Mouse (Mus musculus) layer of hippocampus, postnatal 14 days (tissue): ENCODE data around the gene Tdrd1. TPM values are rescaled to one million over a fixed set of nuclear protein-coding genes. Genes with fewer than 3 reads are reported as not detected.

Source experiments
- DNase-seq, 2 experiments: peaks; one replicate each; pipeline ENCODE4 v3.0.0; 2021 to 2022; ENCODE audit warnings: low spot score in 2 of 2, mixed read lengths in 1 of 2
- total RNA-seq, 2 experiments: library from RNA; stranded (reverse); gene quantifications; 2 replicates each; pipeline ENCODE4 v1.2.3; 2021

Tdrd1 gene
- total RNA-seq, 2 experiments from 2014 or later = 0.46 to 0.55 TPM

- peak; percentile 24 to 49 for DNase-seq
Observed at GRCm38 (mm10) chr19:56908472-56909270, 82.7 kb downstream of the Tdrd1 start.

GRCm38 (mm10) chr19:56910561-56910960 is 84.6 kb downstream of the Tdrd1 start:
- no peak for DNase-seq

GRCm38 (mm10) chr19:56913761-56914160 is 87.8 kb downstream of the Tdrd1 start:
- no peak for DNase-seq

GRCm38 (mm10) chr19:56914658-56915057 is 88.6 kb downstream of the Tdrd1 start:
- DNase-seq = no peak

GRCm38 (mm10) chr19:56915084-56915483 is 89.1 kb downstream of the Tdrd1 start:
- DNase-seq = no peak

Other genes with a start within 250 kb of the Tdrd1 start
- gene Adrb1, start 104.0 kb upstream of the Tdrd1 start, total RNA-seq = 10 to 100 TPM; 12.1 to 15.7 TPM
- 10 to 100 TPM; 37.8 to 44.7 TPM for gene Ccdc186, start 4.0 kb upstream of the Tdrd1 start, total RNA-seq
- under 1 TPM; 0.19 to 0.28 TPM for gene Vwa2, start 48.0 kb downstream of the Tdrd1 start, total RNA-seq
- gene Afap1l2, start 182.0 kb downstream of the Tdrd1 start, total RNA-seq = 10 to 100 TPM; 20.0 to 21.3 TPM